In the genomic region with DNA sequence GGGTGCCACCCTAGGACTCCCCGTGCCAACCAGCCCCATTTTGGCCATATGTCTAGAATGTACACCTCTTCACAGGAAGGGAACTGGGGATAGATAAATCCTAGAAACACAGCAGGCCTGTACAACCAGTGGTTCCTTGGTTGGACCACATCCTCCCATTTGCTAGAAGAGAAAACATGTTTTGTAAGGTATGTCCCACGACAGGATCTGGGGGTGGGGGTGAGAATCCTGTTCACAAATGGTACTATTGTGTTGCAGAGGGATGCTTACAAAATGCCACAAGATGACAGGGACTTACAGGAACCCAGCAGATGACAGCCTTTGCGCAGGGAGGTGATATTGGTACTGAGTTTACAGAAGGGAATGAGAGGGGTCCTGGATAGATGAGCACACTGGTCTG, we compare ENCODE assay signal across 20 mouse cellular contexts. TPM values are rescaled to one million over a fixed set of nuclear protein-coding genes. Genes with fewer than 3 reads are reported as not detected.
A peak's percentile ranks its signal among the peaks of the same experiment; 100 is the strongest.
DNase-seq lines count a peak whose midpoint lies in the region; ATAC-seq and TF ChIP-seq lines count a peak whose summit lies in the region.
"Had no signal": no experiment of that assay in that cellular context is flagged by ENCODE, and none has a peak within 500 bp of the region (broad histone marks: within the 10 kb centered on the region; RNA-seq: fewer than 3 reads in every experiment).

No protein-coding gene starts in this region.

- 0 out of 2 replicates have a peak overlapping the region, but pooled peaks have one; percentile 34 for H3K9ac ChIP-seq in neural tube, embryonic 13.5 days
- H3K9ac ChIP-seq: embryonic facial prominence, embryonic 15.5 days; midbrain, embryonic 15.5 days had no signal

- no peak overlapping the region for H3K4me2 ChIP-seq in neural tube, embryonic 13.5 days
- H3K4me2 ChIP-seq: embryonic facial prominence, embryonic 15.5 days; heart, embryonic 11.5 days; midbrain, embryonic 15.5 days had no signal

- peaks cover 69% of the 10 kb centered on the region for H3K4me1 ChIP-seq in neural tube, embryonic 13.5 days (replicated peaks)

- intact Hi-C loops in gastrocnemius, adult 2 months (cut with DNase I), result no loop called here

- no peak for ATAC-seq in neural tube, embryonic 13.5 days (ENCODE audit: low read depth)
- ATAC-seq in inflammation-experienced regulatory T-cells, adult 6 months, result peak; percentile 66
- ATAC-seq: forebrain, embryonic 14.5 days; lung, postnatal 0 days; midbrain, embryonic 15.5 days had no signal

- H3K9me3 ChIP-seq in neural tube, embryonic 13.5 days, result no peaks in the 10 kb centered on the region
- H3K9me3 ChIP-seq: embryonic facial prominence, embryonic 15.5 days; hindbrain, embryonic 10.5 days; midbrain, embryonic 15.5 days had no signal

- H3K36me3 ChIP-seq in neural tube, embryonic 13.5 days, result peaks cover 74% of the 10 kb centered on the region

- H3K4me3 ChIP-seq in gastrocnemius, adult 2 months, result no peak overlapping the region
- H3K4me3 ChIP-seq in neural tube, embryonic 13.5 days, result no peak overlapping the region
- H3K4me3 ChIP-seq: embryonic facial prominence, embryonic 15.5 days; hindbrain, embryonic 10.5 days; midbrain, embryonic 15.5 days had no signal

- WGBS in neural tube, embryonic 13.5 days, result 93% methylated on average over 3 of the region's 3 CpGs

- TF ChIP-seq CTCF in gastrocnemius, adult 2 months (IDR thresholded peaks at IDR 0.05), result no peak

- H3K27ac ChIP-seq in gastrocnemius, adult 2 months, result peak overlapping the region; percentile 44; the same call in 1 of the 2 replicates
- H3K27ac ChIP-seq in neural tube, embryonic 13.5 days (replicated peaks), result no peak overlapping the region
- H3K27ac ChIP-seq: embryonic facial prominence, embryonic 15.5 days; hindbrain, embryonic 10.5 days; macrophage had no signal

- no peaks in the 10 kb centered on the region for H3K27me3 ChIP-seq in neural tube, embryonic 13.5 days
- H3K27me3 ChIP-seq: embryonic facial prominence, embryonic 15.5 days; midbrain, embryonic 15.5 days had no signal

- no peak for DNase-seq in gastrocnemius, adult 2 months
- no peak for DNase-seq in gastrocnemius, postnatal 10 days
- DNase-seq in neural tube, embryonic 10.5 days (ENCODE audit: extremely low spot score, low spot score), result no peak
- DNase-seq in CD4-positive, CD25-positive, alpha-beta regulatory T cell, adult 2 months (ENCODE audit: low read depth, low spot score), result peak; percentile 49
- DNase-seq in left cerebral cortex, adult 11 months (ENCODE audit: low spot score), result no peak
- no peak for DNase-seq in urinary bladder, postnatal 25 days (ENCODE audit: low spot score)
- DNase-seq: adrenal gland, postnatal 14 days; cerebellum, adult 2 months; cerebellum, postnatal 25 days; embryo, embryonic 11 days; kidney, adult 2 months had no signal

RNA-seq across cellular contexts. Expression of gene Ttyh3, which starts 10.8 kb away (rescaled TPM):
- total RNA-seq in gastrocnemius, adult 2 months (2021), result 1 to 10 TPM; 4.0 to 4.4 TPM
- 10 to 100 TPM; 33.4 to 42.5 TPM for total RNA-seq in gastrocnemius, postnatal 10 days (2021)
- 68.5 and 72.3 TPM in 2 replicates for polyA plus RNA-seq in neural tube, embryonic 13.5 days (2015; fragmentation: Nextera tagmentation; extraction: Ambion mirVana)
- 1 to 10 TPM; 2.8 to 4.2 (median 3.7) TPM for polyA plus RNA-seq in inflammation-experienced regulatory T-cells, adult 6 months (2017; shearing (Covaris generic))

RNA-seq across cellular contexts. Expression of gene Lfng, which starts 30.9 kb away (rescaled TPM):
- total RNA-seq in gastrocnemius, adult 2 months (2021), result 1 to 10 TPM; 3.2 to 6.1 TPM
- 1 to 10 TPM; 7.1 to 9.0 TPM for total RNA-seq in gastrocnemius, postnatal 10 days (2021)
- polyA plus RNA-seq in neural tube, embryonic 13.5 days (2015; fragmentation: Nextera tagmentation; extraction: Ambion mirVana), result 17.6 and 20.6 TPM in 2 replicates
- polyA plus RNA-seq in inflammation-experienced regulatory T-cells, adult 6 months (2017; shearing (Covaris generic)), result 10 to 100 TPM; 16.8 to 44.8 (median 23.1) TPM

Comparison
In these comparisons a context has a peak if more than half of its experiments do, and no peak if none do; other contexts are left out.
1. RNA of gene Ttyh3, which starts 10.8 kb away (total RNA-seq): 33.4 to 42.5 TPM in gastrocnemius, postnatal 10 days; 4.0 to 4.4 TPM in gastrocnemius, adult 2 months; every median in the first group is over 4 times any median in the second.